Mouse (Mus musculus) erythroblast, embryonic 14.5 days (primary cell): Measurements from ENCODE around the gene Pten.

Experiments
- GATA1 ChIP-seq: IDR thresholded peaks from 2 replicates; pipeline ENCODE4 v1.6.1; 2012; ENCODE audit warnings: low read length, inconsistent platforms, mixed read lengths
- TAL1 ChIP-seq: IDR thresholded peaks from 3 replicates; pipeline ENCODE4 v1.6.1; 2012; ENCODE audit warnings: low read length, inconsistent platforms, mixed read lengths

- TF ChIP-seq TAL1 = no peak
- TF ChIP-seq GATA1 = no peak
Observed at GRCm38 (mm10) chr19:32749425-32749824, 7.9 kb upstream of the Pten start.
